Mouse (Mus musculus) liver, postnatal 0 days (tissue): ENCODE results near the gene Col6a3.

ENCODE experiments used
- CTCF ChIP-seq: sonication (generic); IDR thresholded peaks from 2 replicates; pipeline ENCODE4 v1.5.1; 2016; ENCODE audit warnings: antibody characterized with exemption, low read depth
- EP300 ChIP-seq: IDR thresholded peaks from 2 replicates; pipeline ENCODE4 v1.6.1; 2016; ENCODE audit warnings: antibody characterized with exemption, low read depth, mild to moderate bottlenecking

DNA sequence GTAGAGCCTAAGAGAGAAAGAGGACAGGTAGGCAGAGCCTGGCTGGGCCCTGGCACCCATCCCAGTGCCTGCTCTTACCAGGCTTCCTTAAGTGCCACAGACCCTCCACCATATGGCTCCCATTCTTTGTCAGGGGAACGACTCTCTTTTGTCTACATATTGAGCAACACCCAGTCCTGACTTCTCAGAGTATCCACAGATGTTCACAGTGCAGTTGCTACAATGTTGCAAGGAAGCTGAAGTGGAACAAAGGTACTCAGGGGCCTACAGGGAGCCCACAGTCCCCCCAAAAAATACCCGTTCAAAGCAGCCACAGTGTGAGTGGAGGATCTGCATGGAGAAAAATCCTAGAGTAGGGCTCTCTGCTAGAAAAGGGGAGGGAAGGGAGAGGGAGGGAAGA, 32.2 kb upstream of the Col6a3 start:
- TF ChIP-seq CTCF (no peak), EP300 (no peak)
